18 mouse cellular contexts compared by ENCODE assay signal in the genomic region with DNA sequence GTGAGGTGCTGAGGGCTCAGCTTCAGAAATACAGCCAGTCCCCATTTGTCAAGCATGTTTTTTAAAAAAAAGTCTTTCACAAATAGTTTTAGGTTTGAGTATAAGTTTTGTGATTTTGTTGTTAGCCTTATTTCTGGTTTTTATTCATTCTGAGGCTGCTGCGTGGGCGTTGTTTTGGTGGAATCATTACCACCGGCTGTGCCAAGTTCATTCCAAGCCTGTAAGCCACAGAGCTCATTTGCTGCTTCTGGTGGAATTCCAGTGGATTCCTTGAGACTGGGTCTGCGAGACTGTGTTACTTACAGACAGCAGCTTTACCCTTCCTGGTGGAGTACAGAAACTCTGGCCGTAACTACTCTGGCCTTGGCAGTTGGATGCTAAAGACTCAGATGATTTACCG. TPM values are rescaled to one million over a fixed set of nuclear protein-coding genes. Genes with fewer than 3 reads are reported as not detected.
"Had no signal": no experiment of that assay in that cellular context is flagged by ENCODE, and none has a peak within 500 bp of the region (broad histone marks: within the 10 kb centered on the region; RNA-seq: fewer than 3 reads in every experiment).

No protein-coding gene starts in this region.

- H3K4me3 ChIP-seq: lung, embryonic 15.5 days; megakaryocyte, embryonic 14.5 days; midbrain, embryonic 13.5 days; midbrain, embryonic 15.5 days; neural tube, embryonic 12.5 days had no signal

- DNase-seq: lung, adult 2 months; lung, postnatal 14 days; lung, postnatal 36 days; right cerebral cortex, postnatal 14 days; spleen, adult 18-20 months; thymus, adult 18-20 months; thymus, postnatal 14 days; thymus, postnatal 36 days had no signal

- H3K27ac ChIP-seq: lung, embryonic 15.5 days; macrophage; midbrain, embryonic 13.5 days; midbrain, embryonic 15.5 days; neural tube, embryonic 12.5 days had no signal

RNA-seq across cellular contexts. Expression of gene Tmem255b, which starts 11.5 kb away (rescaled TPM):
- total RNA-seq: megakaryocyte progenitor cell, adult 5-6 weeks; monocyte, adult 5-6 weeks; neutrophil, adult 5-6 weeks had no signal

RNA-seq across cellular contexts. Expression of gene Grk1, which starts 41.6 kb away (rescaled TPM):
- total RNA-seq: megakaryocyte progenitor cell, adult 5-6 weeks; monocyte, adult 5-6 weeks; neutrophil, adult 5-6 weeks had no signal

RNA-seq across cellular contexts. Expression of gene Gas6, which starts 47.8 kb away (rescaled TPM):
- total RNA-seq: monocyte, adult 5-6 weeks; neutrophil, adult 5-6 weeks had no signal

RNA-seq across cellular contexts. Expression of gene Atp4b, which starts 49.8 kb away (rescaled TPM):
- total RNA-seq: midbrain, postnatal 0 days; monocyte, adult 5-6 weeks; neutrophil, adult 5-6 weeks had no signal
